Mouse (Mus musculus) kidney, embryonic 14.5 days (tissue): Measurements from ENCODE around the gene Terf2. TPM values are rescaled to one million over a fixed set of nuclear protein-coding genes. Genes with fewer than 3 reads are reported as not detected.
A peak's percentile ranks its signal among the peaks of the same experiment; 100 is the strongest.

ENCODE experiments used
- ATAC-seq: fragments of 200-750 bp; cut with Nextera tagmentation; 2 replicates; pipeline ENCODE4 v1.8.0; 2017; ENCODE audit warnings: moderate number of reproducible peaks, mild to moderate bottlenecking, moderate TSS enrichment, moderate library complexity; ENCODE audit not compliant: low FRiP score, low TSS enrichment
- H3K27ac ChIP-seq: fragments of 300-500 bp; sonication (generic); 2 replicates; pipeline ENCODE4 v1.5.1; 2014; ENCODE audit warnings: low read depth, mild to moderate bottlenecking, low read length, moderate library complexity, mixed read lengths
- H3K27me3 ChIP-seq: fragments of 300-500 bp; sonication (generic); 2 replicates; pipeline ENCODE4 v1.6.1; 2014; ENCODE audit warnings: mild to moderate bottlenecking, low read length; ENCODE audit not compliant: control insufficient read depth, insufficient read depth
- H3K36me3 ChIP-seq: fragments of 300-500 bp; sonication (generic); 2 replicates; pipeline ENCODE4 v1.6.1; 2014; ENCODE audit warnings: low read length, mixed read lengths; ENCODE audit not compliant: control insufficient read depth, insufficient read depth
- H3K4me1 ChIP-seq: fragments of 300-500 bp; sonication (generic); 2 replicates; pipeline ENCODE4 v1.6.1; 2014; ENCODE audit warnings: low read length, mixed read lengths; ENCODE audit not compliant: control insufficient read depth, insufficient read depth
- H3K4me2 ChIP-seq: fragments of 300-500 bp; sonication (generic); replicated peaks from 2 replicates; pipeline ENCODE4 v1.6.1; 2014; ENCODE audit warnings: low read depth, mild to moderate bottlenecking, low read length
- H3K4me3 ChIP-seq: fragments of 300-500 bp; sonication (generic); 2 replicates; pipeline ENCODE4 v1.5.1; 2014; ENCODE audit warnings: mild to moderate bottlenecking, low read length
- H3K9ac ChIP-seq: fragments of 300-500 bp; sonication (generic); 2 replicates; pipeline ENCODE4 v1.6.1; 2014; ENCODE audit warnings: low read depth, mild to moderate bottlenecking, low read length, moderate library complexity
- H3K9me3 ChIP-seq: fragments of 300-500 bp; sonication (generic); 2 replicates; pipeline ENCODE4 v1.6.1; 2016; ENCODE audit warnings: low read length; ENCODE audit not compliant: control insufficient read depth
- WGBS: fragments of 180-500 bp; shearing (Covaris S2); extraction: QIAGEN DNeasy Blood & Tissue Kit; methylation state at CpG from one replicate; pipeline ENCODE4 v1.1.7; 2014; 5-methylcytosine and 5-hydroxymethylcytosine counted together
- polyA plus RNA-seq: library from polyadenylated mRNA; unstranded; fragments of >200 nt; fragmentation: Nextera tagmentation; extraction: Ambion mirVana; gene quantifications from 2 replicates; pipeline ENCODE4 v1.2.1, GENCODE M21; 2014

Terf2 gene
- polyA plus RNA-seq, 1 experiment from 2014 or later = 15.8 TPM

- H3K4me3 ChIP-seq = no peak overlapping the region
Observed at GRCm38 (mm10) chr8:107132581-107133491, 36.5 kb upstream of the Terf2 start.

GRCm38 (mm10) chr8:107130028-107130427 lies 33.7 kb upstream of the Terf2 start:
- Histone ChIP-seq H3K4me3 (no peak overlapping the region), H3K27ac (peak overlapping the region; percentile 86), H3K9me3 (no peaks in the 10 kb centered on the region), H3K4me2 (no peak overlapping the region), H3K27me3 (no peaks in the 10 kb centered on the region), H3K36me3 (no peaks in the 10 kb centered on the region), H3K4me1 (peaks cover 36% of the 10 kb centered on the region), H3K9ac (no peak overlapping the region)
- no peak for ATAC-seq
- WGBS = 61% methylated on average over 6 of the region's 6 CpGs

More at GRCm38 (mm10) chr8:107132581-107133491, 36.5 kb upstream of the Terf2 start:
- ATAC-seq = no peak
- Histone ChIP-seq H3K27ac (peak overlapping the region; percentile 59; the same call in 1 of the 2 replicates), H3K4me2 (no peak overlapping the region; the same call in 1 of the 2 replicates), H3K27me3 (no peaks in the 10 kb centered on the region), H3K4me1 (peaks cover 38% of the 10 kb centered on the region), H3K9me3 (no peaks in the 10 kb centered on the region), H3K9ac (no peak overlapping the region), H3K36me3 (no peaks in the 10 kb centered on the region)
- WGBS = 58% methylated on average over 24 of the region's 24 CpGs

GRCm38 (mm10) chr8:107129171-107130025 lies 33.1 kb upstream of the Terf2 start:
- Histone ChIP-seq H3K9ac (no peak overlapping the region), H3K36me3 (no peaks in the 10 kb centered on the region), H3K27me3 (no peaks in the 10 kb centered on the region), H3K4me2 (no peak overlapping the region), H3K4me3 (no peak overlapping the region), H3K4me1 (peaks cover 38% of the 10 kb centered on the region), H3K27ac (peak overlapping the region; percentile 86), H3K9me3 (no peaks in the 10 kb centered on the region)
- peak; percentile 69 for ATAC-seq
- 31% methylated on average over 8 of the region's 8 CpGs for WGBS

- H3K9ac ChIP-seq = no peak overlapping the region
- H3K4me2 ChIP-seq = no peak overlapping the region
- no peak for ATAC-seq
- peaks cover 50% of the 10 kb centered on the region for H3K4me1 ChIP-seq
- peak overlapping the region; percentile 80; the same call in 1 of the 2 replicates for H3K27ac ChIP-seq
- no peaks in the 10 kb centered on the region for H3K9me3 ChIP-seq
- WGBS = 71% methylated on average over 8 of the region's 8 CpGs
- no peaks in the 10 kb centered on the region for H3K27me3 ChIP-seq
- no peaks in the 10 kb centered on the region for H3K36me3 ChIP-seq
- H3K4me3 ChIP-seq = no peak overlapping the region
Observed at GRCm38 (mm10) chr8:107124343-107124742, 28.0 kb upstream of the Terf2 start.

- Histone ChIP-seq H3K9me3 (no peaks in the 10 kb centered on the region), H3K4me2 (no peak overlapping the region), H3K9ac (peak overlapping the region; percentile 28; the same call in 1 of the 2 replicates), H3K27me3 (no peaks in the 10 kb centered on the region), H3K4me1 (peaks cover 57% of the 10 kb centered on the region), H3K36me3 (no peaks in the 10 kb centered on the region), H3K4me3 (no peak overlapping the region), H3K27ac (peak overlapping the region; percentile 80)
- 12% methylated on average over 9 of the region's 9 CpGs for WGBS
- peak; percentile 59; the same call in 1 of the 2 replicates for ATAC-seq
Observed at GRCm38 (mm10) chr8:107123063-107123614, 26.8 kb upstream of the Terf2 start.

- Histone ChIP-seq H3K9ac (no peak overlapping the region), H3K9me3 (no peaks in the 10 kb centered on the region), H3K4me2 (no peak overlapping the region), H3K27ac (peak overlapping the region; percentile 80), H3K4me1 (peaks cover 52% of the 10 kb centered on the region), H3K4me3 (no peak overlapping the region), H3K27me3 (no peaks in the 10 kb centered on the region), H3K36me3 (no peaks in the 10 kb centered on the region)
- ATAC-seq = no peak
- 83% methylated on average over 7 of the region's 7 CpGs for WGBS
Observed at GRCm38 (mm10) chr8:107121681-107122291, 25.4 kb upstream of the Terf2 start.

- peaks cover 55% of the 10 kb centered on the region for H3K4me1 ChIP-seq
- ATAC-seq = no peak
- H3K4me2 ChIP-seq = no peak overlapping the region
- H3K36me3 ChIP-seq = no peaks in the 10 kb centered on the region
- H3K9ac ChIP-seq = no peak overlapping the region
- H3K27me3 ChIP-seq = no peaks in the 10 kb centered on the region
- no peak overlapping the region for H3K4me3 ChIP-seq
- H3K9me3 ChIP-seq = no peaks in the 10 kb centered on the region
- H3K27ac ChIP-seq = no peak overlapping the region
Observed at GRCm38 (mm10) chr8:107120806-107121205, 24.5 kb upstream of the Terf2 start.

GRCm38 (mm10) chr8:107119412-107119811 lies 23.1 kb upstream of the Terf2 start:
- 48% methylated on average over 9 of the region's 9 CpGs for WGBS
- Histone ChIP-seq H3K36me3 (no peaks in the 10 kb centered on the region), H3K9ac (no peak overlapping the region)

More at GRCm38 (mm10) chr8:107119412-107119811, 23.1 kb upstream of the Terf2 start:
- no peak overlapping the region for H3K4me2 ChIP-seq
- no peaks in the 10 kb centered on the region for H3K27me3 ChIP-seq
- H3K4me1 ChIP-seq = peaks cover 60% of the 10 kb centered on the region
- ATAC-seq = no peak
- no peaks in the 10 kb centered on the region for H3K9me3 ChIP-seq
- H3K4me3 ChIP-seq = no peak overlapping the region
- H3K27ac ChIP-seq = peak overlapping the region; percentile 82
